Mouse (Mus musculus): ENCODE results near the gene Fam222a. TPM values are rescaled to one million over a fixed set of nuclear protein-coding genes. Genes with fewer than 3 reads are reported as not detected.

Gene Fam222a
- total RNA-seq (2021) = 10 to 100 TPM; 29.5 to 56.8 TPM
- long read RNA-seq, experiment 1, partial matches to known transcripts = 8 of 9 reads
- long read RNA-seq, experiment 1, other reads (novel, unspliced or antisense) = 0 of 9 reads
- long read RNA-seq, experiment 2, transcript Fam222a-201 (3 exons, 2,930 nt) = major isoform, 19 of 25 reads
- long read RNA-seq, experiment 2, partial matches to known transcripts = 0 of 25 reads
- long read RNA-seq, experiment 2, other reads (novel, unspliced or antisense) = 6 of 25 reads

GRCm38 (mm10) chr5:114567565-114568197 is at the start of gene Fam222a:
Fam222a (plus strand) TSS chr5:114568016.
- DNase-seq = peak; percentile 79

- DNase-seq = no peak
These were observed 39.5 kb upstream of the Fam222a start for GRCm38 (mm10) chr5:114528355-114528754.

- DNase-seq = no peak
These were observed 37.5 kb upstream of the Fam222a start for GRCm38 (mm10) chr5:114530337-114530736.

GRCm38 (mm10) chr5:114532055-114532454 is 35.8 kb upstream of the Fam222a start:
- no peak for DNase-seq

GRCm38 (mm10) chr5:114537308-114538020 is 30.4 kb upstream of the Fam222a start:
- no peak for DNase-seq

- DNase-seq = no peak
These were observed 29.8 kb upstream of the Fam222a start for GRCm38 (mm10) chr5:114538021-114538405.

- no peak for DNase-seq
These were observed 29.1 kb upstream of the Fam222a start for GRCm38 (mm10) chr5:114538752-114539151.

- no peak for DNase-seq
These were observed 28.1 kb upstream of the Fam222a start for GRCm38 (mm10) chr5:114539766-114540165.

GRCm38 (mm10) chr5:114541656-114542445 is 26.0 kb upstream of the Fam222a start:
- no peak for DNase-seq

GRCm38 (mm10) chr5:114543656-114544055 is 24.2 kb upstream of the Fam222a start:
- DNase-seq = no peak

- no peak for DNase-seq
These were observed 23.6 kb upstream of the Fam222a start for GRCm38 (mm10) chr5:114544205-114544604.

GRCm38 (mm10) chr5:114545076-114545475 is 22.7 kb upstream of the Fam222a start:
- no peak for DNase-seq

- no peak for DNase-seq
These were observed 18.8 kb upstream of the Fam222a start for GRCm38 (mm10) chr5:114548976-114549375.

- peak; percentile 60 for DNase-seq
These were observed 18.0 kb upstream of the Fam222a start for GRCm38 (mm10) chr5:114549770-114550169.

GRCm38 (mm10) chr5:114550431-114550830 is 17.4 kb upstream of the Fam222a start:
- peak; percentile 53 for DNase-seq

GRCm38 (mm10) chr5:114550886-114551492 is 16.8 kb upstream of the Fam222a start:
- peak; percentile 76 for DNase-seq

GRCm38 (mm10) chr5:114552507-114553208 is 15.2 kb upstream of the Fam222a start:
- no peak for DNase-seq

GRCm38 (mm10) chr5:114553706-114554105 is 14.1 kb upstream of the Fam222a start:
- DNase-seq = no peak

- no peak for DNase-seq
These were observed 12.4 kb upstream of the Fam222a start for GRCm38 (mm10) chr5:114555424-114555823.

- no peak for DNase-seq
These were observed 11.7 kb upstream of the Fam222a start for GRCm38 (mm10) chr5:114556109-114556508.
